Mouse (Mus musculus): ENCODE data around the gene Ldlrad3. TPM values are rescaled to one million over a fixed set of nuclear protein-coding genes. Genes with fewer than 3 reads are reported as not detected.

The Ldlrad3 gene
- polyA plus RNA-seq, 1 experiment from 2014 or later, result 14.6 TPM

GRCm38 (mm10) chr2:102144311-102144710 is 41.9 kb downstream of the Ldlrad3 start:
- H3K4me3 ChIP-seq (ENCODE audit: low read depth, low read length), result no peak overlapping the region
- TF ChIP-seq CTCF (IDR thresholded peaks at IDR 0.05), result no peak
- no peak for TF ChIP-seq EP300 (IDR thresholded peaks at IDR 0.05)
- no peak for ATAC-seq
- no peak overlapping the region for H3K27ac ChIP-seq (ENCODE audit: low read length)
- no peaks in the 10 kb centered on the region for H3K36me3 ChIP-seq (ENCODE audit: insufficient read depth, low read length)
- H3K4me2 ChIP-seq (replicated peaks; ENCODE audit: low read depth, low read length), result no peak overlapping the region
- peak; percentile 49 for DNase-seq (ENCODE audit: low spot score)
- no peak overlapping the region for H3K9ac ChIP-seq (replicated peaks; ENCODE audit: low read depth)
- no peaks in the 10 kb centered on the region for H3K27me3 ChIP-seq (replicated peaks; ENCODE audit: insufficient read depth, low read length)
- WGBS, result 80% methylated on average over 1 of the region's 1 CpGs
- peaks cover 6% of the 10 kb centered on the region for H3K4me1 ChIP-seq (ENCODE audit: insufficient read depth, low read depth, low read length)
- no peaks in the 10 kb centered on the region for H3K9me3 ChIP-seq (ENCODE audit: low read length)

GRCm38 (mm10) chr2:102142654-102143271 is 43.4 kb downstream of the Ldlrad3 start:
- H3K9ac ChIP-seq (replicated peaks; ENCODE audit: low read depth), result no peak overlapping the region
- no peaks in the 10 kb centered on the region for H3K36me3 ChIP-seq (ENCODE audit: insufficient read depth, low read length)
- 70% methylated on average over 14 of the region's 14 CpGs for WGBS
- TF ChIP-seq EP300 (IDR thresholded peaks at IDR 0.05), result no peak
- no peak for TF ChIP-seq CTCF (IDR thresholded peaks at IDR 0.05)
- H3K9me3 ChIP-seq (ENCODE audit: low read length), result no peaks in the 10 kb centered on the region
- H3K27me3 ChIP-seq (replicated peaks; ENCODE audit: insufficient read depth, low read length), result no peaks in the 10 kb centered on the region
- H3K27ac ChIP-seq (ENCODE audit: low read length), result peak overlapping the region; percentile 71
- ATAC-seq (peak; percentile 5; the same call in 1 of the 2 replicates), DNase-seq (ENCODE audit: low spot score) (no peak)
- peaks cover 14% of the 10 kb centered on the region for H3K4me1 ChIP-seq (ENCODE audit: insufficient read depth, low read depth, low read length)
- no peak overlapping the region for H3K4me3 ChIP-seq (ENCODE audit: low read depth, low read length)
- no peak overlapping the region for H3K4me2 ChIP-seq (replicated peaks; ENCODE audit: low read depth, low read length)

GRCm38 (mm10) chr2:102142197-102142623 is 44.0 kb downstream of the Ldlrad3 start:
- TF ChIP-seq EP300 (IDR thresholded peaks at IDR 0.05), result peak; percentile 82
- no peak for TF ChIP-seq CTCF (IDR thresholded peaks at IDR 0.05)
- ATAC-seq (peak; percentile 92), DNase-seq (ENCODE audit: low spot score) (peak; percentile 93)
- H3K27me3 ChIP-seq (replicated peaks; ENCODE audit: insufficient read depth, low read length), result no peaks in the 10 kb centered on the region
- no peaks in the 10 kb centered on the region for H3K36me3 ChIP-seq (ENCODE audit: insufficient read depth, low read length)
- H3K4me1 ChIP-seq (ENCODE audit: insufficient read depth, low read depth, low read length), result peaks cover 19% of the 10 kb centered on the region
- peak overlapping the region; percentile 71 for H3K27ac ChIP-seq (ENCODE audit: low read length)
- no peak overlapping the region for H3K9ac ChIP-seq (replicated peaks; ENCODE audit: low read depth)
- H3K4me3 ChIP-seq (ENCODE audit: low read depth, low read length), result no peak overlapping the region
- H3K9me3 ChIP-seq (ENCODE audit: low read length), result no peaks in the 10 kb centered on the region
- H3K4me2 ChIP-seq (replicated peaks; ENCODE audit: low read depth, low read length), result no peak overlapping the region
- WGBS, result 24% methylated on average over 4 of the region's 4 CpGs

- no peak overlapping the region for H3K4me2 ChIP-seq (replicated peaks; ENCODE audit: low read depth, low read length)
- TF ChIP-seq CTCF (IDR thresholded peaks at IDR 0.05) (no peak), EP300 (IDR thresholded peaks at IDR 0.05) (no peak)
Measured at GRCm38 (mm10) chr2:102141199-102141598, 45.0 kb downstream of the Ldlrad3 start.

GRCm38 (mm10) chr2:102137922-102138321 is 48.3 kb downstream of the Ldlrad3 start:
- 45% methylated on average over 6 of the region's 6 CpGs for WGBS
- Histone ChIP-seq H3K27ac (ENCODE audit: low read length) (peak overlapping the region; percentile 47; the same call in 1 of the 2 replicates), H3K4me3 (ENCODE audit: low read depth, low read length) (no peak overlapping the region), H3K4me2 (replicated peaks; ENCODE audit: low read depth, low read length) (no peak overlapping the region), H3K4me1 (ENCODE audit: insufficient read depth, low read depth, low read length) (peaks cover 24% of the 10 kb centered on the region; the same call in 1 of the 2 replicates), H3K36me3 (ENCODE audit: insufficient read depth, low read length) (no peaks in the 10 kb centered on the region), H3K9ac (replicated peaks; ENCODE audit: low read depth) (no peak overlapping the region), H3K9me3 (ENCODE audit: low read length) (no peaks in the 10 kb centered on the region), H3K27me3 (replicated peaks; ENCODE audit: insufficient read depth, low read length) (no peaks in the 10 kb centered on the region)
- no peak for TF ChIP-seq EP300 (IDR thresholded peaks at IDR 0.05)
- TF ChIP-seq CTCF (IDR thresholded peaks at IDR 0.05), result no peak
- ATAC-seq (no peak), DNase-seq (ENCODE audit: low spot score) (no peak)

More at GRCm38 (mm10) chr2:102141199-102141598, 45.0 kb downstream of the Ldlrad3 start:
- DNase-seq (ENCODE audit: low spot score) (no peak), ATAC-seq (no peak)
- no peaks in the 10 kb centered on the region for H3K27me3 ChIP-seq (replicated peaks; ENCODE audit: insufficient read depth, low read length)
- H3K4me3 ChIP-seq (ENCODE audit: low read depth, low read length), result no peak overlapping the region
- no peaks in the 10 kb centered on the region for H3K9me3 ChIP-seq (ENCODE audit: low read length)
- 61% methylated on average over 2 of the region's 2 CpGs for WGBS
- no peak overlapping the region for H3K27ac ChIP-seq (ENCODE audit: low read length)
- no peak overlapping the region for H3K9ac ChIP-seq (replicated peaks; ENCODE audit: low read depth)
- H3K36me3 ChIP-seq (ENCODE audit: insufficient read depth, low read length), result no peaks in the 10 kb centered on the region
- peaks cover 20% of the 10 kb centered on the region for H3K4me1 ChIP-seq (ENCODE audit: insufficient read depth, low read depth, low read length)

- Histone ChIP-seq H3K9ac (replicated peaks; ENCODE audit: low read depth) (no peak overlapping the region), H3K36me3 (ENCODE audit: insufficient read depth, low read length) (no peaks in the 10 kb centered on the region), H3K4me1 (ENCODE audit: insufficient read depth, low read depth, low read length) (peaks cover 24% of the 10 kb centered on the region; the same call in 1 of the 2 replicates), H3K27me3 (replicated peaks; ENCODE audit: insufficient read depth, low read length) (no peaks in the 10 kb centered on the region), H3K9me3 (ENCODE audit: low read length) (no peaks in the 10 kb centered on the region), H3K27ac (ENCODE audit: low read length) (no peak overlapping the region), H3K4me3 (ENCODE audit: low read depth, low read length) (no peak overlapping the region), H3K4me2 (replicated peaks; ENCODE audit: low read depth, low read length) (no peak overlapping the region)
- WGBS, result 83% methylated on average over 3 of the region's 3 CpGs
- DNase-seq (ENCODE audit: low spot score), result no peak
- TF ChIP-seq CTCF (IDR thresholded peaks at IDR 0.05), result no peak
- TF ChIP-seq EP300 (IDR thresholded peaks at IDR 0.05), result no peak
- ATAC-seq, result no peak
Measured at GRCm38 (mm10) chr2:102136184-102136583, 50.0 kb downstream of the Ldlrad3 start.
